Mouse (Mus musculus) ovary, postnatal 10 days (tissue): ENCODE results near the gene Zfp408.

ENCODE experiments used
- DNase-seq: peaks from one replicate; pipeline ENCODE4 v3.0.0; 2022; ENCODE audit warnings: low spot score

Gene Zfp408

GRCm38 (mm10) chr2:91649553-91650359 lies at the start of gene Zfp408, which contains the start of gene Arhgap1:
Gene Zfp408, minus strand, starts transcription at chr2:91649791.
Gene Arhgap1, plus strand, starts transcription at chr2:91649860.
- DNase-seq = peak; percentile 86

DNA sequence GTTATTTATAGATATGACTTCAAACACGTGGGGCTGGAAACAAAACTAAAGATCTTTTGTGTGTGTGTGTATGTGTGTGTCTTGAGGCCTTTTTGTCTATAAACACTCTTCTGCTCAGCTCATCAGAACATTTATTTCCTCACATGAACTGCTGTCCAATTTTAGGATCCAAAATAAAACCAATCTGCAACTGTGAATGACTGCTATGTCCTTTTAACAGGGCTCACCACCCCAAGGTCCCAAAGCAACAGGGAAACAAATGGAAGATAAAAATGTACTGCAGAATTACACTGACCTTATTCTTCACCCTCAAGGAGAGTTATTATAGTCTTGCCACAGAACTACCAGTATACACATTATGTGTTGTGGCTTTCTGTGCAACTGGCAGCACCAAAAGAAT lies 49.6 kb upstream of the Zfp408 start:
- no peak for DNase-seq

- no peak for DNase-seq
Measured at GRCm38 (mm10) chr2:91696225-91696590, 46.6 kb upstream of the Zfp408 start.

DNA sequence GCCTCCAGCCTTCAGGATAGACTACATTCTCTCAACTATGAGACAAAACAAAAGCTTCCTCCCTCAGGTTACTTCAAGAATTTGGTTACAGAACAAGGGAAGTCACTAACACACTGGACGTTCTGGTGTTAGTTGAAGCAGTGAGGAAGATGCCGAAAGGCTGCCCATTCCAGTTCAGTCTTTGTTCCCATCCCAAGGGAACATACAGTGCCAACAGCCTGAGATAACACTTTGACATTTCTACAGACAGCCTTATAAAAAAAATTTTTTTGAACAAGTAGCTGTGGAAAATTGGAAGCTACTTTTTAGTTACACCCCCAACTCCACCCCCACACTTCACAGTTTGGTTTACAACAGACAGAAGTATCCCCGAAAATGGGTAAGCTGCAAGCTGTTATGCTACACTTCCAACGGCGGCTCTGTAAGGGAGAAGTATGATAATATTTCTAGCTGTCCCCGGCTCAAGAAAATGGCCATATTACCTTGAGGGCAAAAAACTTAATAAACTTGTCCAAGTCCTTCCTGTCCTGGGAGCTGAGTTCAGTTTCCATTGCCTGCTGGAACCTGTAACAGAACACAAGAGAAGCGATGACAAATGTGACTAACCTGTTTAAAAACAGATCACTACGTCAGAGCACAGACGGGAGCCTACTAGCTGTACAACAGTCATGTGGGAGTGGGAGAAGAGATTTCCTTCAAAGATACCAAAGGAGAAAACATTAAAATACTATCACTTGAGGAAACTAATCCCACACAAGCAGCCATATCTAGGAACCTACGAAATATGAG lies 46.0 kb upstream of the Zfp408 start:
- DNase-seq = no peak

DNA sequence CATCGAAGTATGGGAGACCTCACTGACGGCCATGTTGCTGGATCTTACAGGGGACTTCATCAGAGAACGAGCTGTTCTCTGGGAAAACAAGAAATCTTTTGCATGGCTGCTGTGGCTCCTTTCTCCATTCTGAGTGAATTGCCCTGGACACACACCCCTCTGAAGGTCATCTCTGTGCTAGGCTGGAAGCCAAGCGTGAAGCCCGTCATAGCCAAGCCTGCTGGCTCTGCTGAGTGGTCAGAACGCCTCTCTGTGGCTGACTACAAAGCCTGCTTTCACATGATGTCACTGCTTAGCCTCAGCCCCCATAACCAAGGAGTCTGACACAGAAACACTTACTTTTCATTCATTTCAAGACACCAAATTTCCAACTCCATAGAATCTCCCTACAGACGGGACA lies 39.9 kb upstream of the Zfp408 start:
- DNase-seq = no peak

DNA sequence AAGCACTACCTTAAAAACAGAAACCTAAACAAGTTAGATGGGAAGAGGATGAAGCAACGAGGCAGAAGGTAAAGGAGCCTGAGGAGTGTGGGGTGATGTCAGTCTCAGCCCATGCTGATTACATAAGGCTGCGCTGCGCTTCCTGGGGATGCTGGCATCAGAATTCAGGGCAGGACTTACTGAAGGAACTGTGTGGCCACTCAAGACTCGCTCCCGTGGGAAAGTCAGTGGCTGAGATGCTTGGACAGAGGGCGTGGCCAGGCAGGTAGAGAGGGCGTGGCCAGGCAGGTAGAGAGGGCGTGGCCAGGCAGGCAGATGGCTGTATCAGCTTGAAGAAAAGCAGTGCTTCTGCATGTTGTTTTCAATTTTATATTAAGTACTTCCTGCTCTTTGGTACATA lies 34.3 kb upstream of the Zfp408 start:
- DNase-seq = no peak

DNA sequence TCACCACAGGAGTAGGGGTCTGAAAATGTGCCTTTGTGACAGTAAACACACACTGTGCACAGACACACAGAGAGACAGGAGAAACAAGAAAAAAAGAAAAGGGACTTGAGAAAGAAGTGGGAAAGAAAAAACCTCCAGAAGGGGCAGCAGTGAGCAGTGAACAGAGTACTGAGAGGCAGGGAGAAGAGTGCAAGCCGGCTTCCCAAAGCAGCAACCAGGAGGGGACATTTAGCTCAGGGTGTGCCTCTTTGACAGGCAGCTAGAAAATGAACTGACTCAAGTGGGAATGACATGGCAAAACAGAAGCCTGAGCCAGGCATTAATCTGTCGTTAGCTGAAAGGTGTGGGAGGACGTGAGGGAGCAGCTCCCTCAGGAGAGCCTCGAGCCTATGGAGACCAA lies 33.3 kb upstream of the Zfp408 start:
- no peak for DNase-seq

DNA sequence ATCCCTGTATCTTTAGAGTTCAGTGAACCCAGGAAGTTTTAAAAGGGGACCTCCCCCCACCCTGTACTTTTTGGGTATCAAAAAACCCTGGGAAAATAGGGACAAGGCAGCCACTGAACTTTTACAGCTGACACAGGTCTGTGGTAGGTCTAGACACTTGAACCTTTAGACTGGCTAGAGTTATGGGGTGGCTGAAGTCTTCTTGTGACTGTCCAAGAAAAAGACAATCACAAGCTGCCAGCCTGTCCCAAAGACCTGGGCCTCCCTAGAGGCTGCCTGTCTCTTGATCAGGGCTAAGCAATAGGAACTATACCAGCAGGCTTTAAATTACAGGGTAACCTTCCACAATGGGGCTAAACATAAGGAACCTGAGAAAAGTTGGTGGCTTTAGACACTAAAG lies 27.4 kb upstream of the Zfp408 start:
- no peak for DNase-seq

DNA sequence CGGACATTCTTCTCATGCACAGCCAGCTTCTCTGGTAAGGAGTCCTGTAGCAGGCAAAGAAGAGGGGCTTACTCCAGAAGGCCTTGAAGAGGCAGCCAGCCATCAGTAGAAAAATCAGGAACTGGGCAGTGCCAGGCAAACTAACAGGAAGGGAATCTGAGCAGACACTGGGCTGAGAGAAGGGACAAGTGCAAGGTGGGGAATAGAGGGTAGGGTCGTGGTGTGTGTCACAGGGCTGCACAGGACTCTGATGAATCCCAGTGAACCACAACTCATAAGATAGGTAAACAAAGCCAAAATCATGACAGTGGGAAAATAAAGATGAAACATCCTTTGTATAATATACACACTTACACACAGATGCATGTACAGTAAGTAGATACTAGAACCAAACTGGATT lies 26.8 kb upstream of the Zfp408 start:
- no peak for DNase-seq

- DNase-seq = no peak
Measured at GRCm38 (mm10) chr2:91674895-91675294, 25.3 kb upstream of the Zfp408 start.

GRCm38 (mm10) chr2:91673587-91673986 lies 24.0 kb upstream of the Zfp408 start:
- DNase-seq = no peak

GRCm38 (mm10) chr2:91670038-91670437 lies 20.4 kb upstream of the Zfp408 start:
- no peak for DNase-seq

DNA sequence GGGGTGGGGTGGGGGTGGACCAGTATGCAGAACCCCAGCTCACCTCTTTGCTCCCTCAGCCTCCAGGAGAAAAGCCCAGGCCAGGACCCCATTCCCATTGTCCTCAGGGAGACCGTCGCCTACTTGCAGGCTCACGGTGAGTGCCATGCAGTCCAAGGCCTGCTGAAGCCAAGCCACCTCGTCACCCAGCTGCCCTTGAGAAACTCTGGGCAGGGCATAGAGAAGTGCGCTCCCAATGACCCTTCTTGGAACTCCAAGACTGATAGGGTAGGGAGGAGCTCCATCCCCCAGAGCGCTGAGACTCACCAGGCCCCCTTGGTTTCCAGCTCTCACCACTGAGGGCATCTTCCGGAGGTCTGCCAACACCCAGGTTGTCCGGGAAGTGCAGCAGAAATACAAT lies 19.7 kb upstream of the Zfp408 start:
- no peak for DNase-seq

DNA sequence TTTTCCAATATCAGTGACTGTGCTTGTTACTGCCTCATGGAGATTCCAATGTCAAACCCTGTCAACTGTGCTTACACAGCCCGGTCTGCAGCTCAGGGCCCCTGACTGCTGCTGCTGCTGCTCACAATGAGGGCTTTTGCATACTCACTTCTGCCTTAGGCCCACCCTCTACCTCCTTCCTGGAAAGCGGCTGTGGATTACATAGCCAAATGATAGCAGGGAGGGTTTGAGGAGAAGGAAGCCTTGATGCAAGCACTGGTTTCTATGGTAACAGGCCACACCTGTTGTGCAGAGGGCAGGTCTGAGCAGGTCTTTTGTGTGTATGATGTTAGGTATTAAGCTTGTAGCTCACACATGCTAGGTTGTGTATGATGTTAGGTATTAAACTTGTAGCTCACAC lies 18.2 kb upstream of the Zfp408 start:
- DNase-seq = no peak

GRCm38 (mm10) chr2:91666386-91666910 lies 16.9 kb upstream of the Zfp408 start:
- DNase-seq = no peak

GRCm38 (mm10) chr2:91664780-91665179 lies 15.2 kb upstream of the Zfp408 start:
- DNase-seq = no peak

DNA sequence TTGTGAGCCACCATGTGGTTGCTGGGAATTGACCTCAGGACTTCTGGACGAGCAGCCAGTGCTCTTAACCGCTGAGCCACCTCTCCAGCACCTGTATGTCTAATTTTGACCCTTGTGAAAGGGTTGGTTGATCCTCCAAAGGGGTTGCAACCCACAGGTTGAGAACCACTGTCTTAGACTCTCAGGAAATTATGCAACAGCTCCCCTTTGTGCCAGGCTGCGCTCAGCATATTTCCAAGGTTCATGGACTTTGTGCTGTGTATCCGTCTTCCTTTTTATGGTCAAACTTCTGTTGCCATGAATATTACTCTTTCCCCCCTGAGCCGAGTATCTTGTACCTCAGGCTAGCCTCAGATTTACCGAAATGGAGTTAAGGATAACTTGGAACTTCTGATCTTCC lies 11.4 kb upstream of the Zfp408 start:
- no peak for DNase-seq

DNA sequence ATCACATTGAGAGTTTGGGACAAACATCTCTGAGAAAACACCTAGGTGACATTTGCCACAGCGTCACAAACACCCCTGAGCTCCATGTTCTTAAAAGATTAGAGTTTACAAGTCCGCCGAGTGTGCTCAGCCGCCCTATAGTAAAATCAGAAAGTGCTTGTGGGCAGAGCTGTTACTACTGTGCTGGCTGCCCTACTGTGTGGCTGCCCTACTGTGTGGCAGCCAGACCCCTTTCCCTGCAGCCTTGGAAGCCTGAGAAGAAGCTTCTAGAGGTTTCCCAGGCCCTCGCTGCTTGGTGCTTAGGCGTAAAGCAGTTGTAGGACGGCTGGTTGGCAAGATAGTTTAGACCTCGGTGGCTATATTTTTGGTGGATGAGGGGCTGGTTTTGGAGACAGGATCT lies 10.1 kb upstream of the Zfp408 start:
- no peak for DNase-seq

DNA sequence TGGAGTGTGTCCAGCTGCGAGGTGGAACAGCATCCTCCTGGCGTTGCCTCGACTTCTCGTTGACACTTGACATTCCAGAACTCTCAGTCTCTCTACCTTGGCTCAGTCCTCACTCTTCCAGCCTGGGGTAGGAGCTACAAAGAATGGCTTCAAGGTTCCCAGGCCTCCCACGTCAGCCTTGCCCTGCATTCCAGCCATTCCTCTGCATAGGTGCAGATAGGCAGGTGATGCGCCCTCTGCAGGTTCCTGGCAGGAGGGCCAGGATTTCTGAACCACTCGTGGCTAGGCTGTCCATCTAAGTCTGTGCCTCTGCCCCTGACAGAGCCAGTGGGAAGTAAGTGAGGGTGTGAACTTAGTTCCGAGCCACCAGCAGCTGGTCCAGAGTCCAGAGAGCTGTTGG lies 7.2 kb upstream of the Zfp408 start:
- DNase-seq = no peak

DNA sequence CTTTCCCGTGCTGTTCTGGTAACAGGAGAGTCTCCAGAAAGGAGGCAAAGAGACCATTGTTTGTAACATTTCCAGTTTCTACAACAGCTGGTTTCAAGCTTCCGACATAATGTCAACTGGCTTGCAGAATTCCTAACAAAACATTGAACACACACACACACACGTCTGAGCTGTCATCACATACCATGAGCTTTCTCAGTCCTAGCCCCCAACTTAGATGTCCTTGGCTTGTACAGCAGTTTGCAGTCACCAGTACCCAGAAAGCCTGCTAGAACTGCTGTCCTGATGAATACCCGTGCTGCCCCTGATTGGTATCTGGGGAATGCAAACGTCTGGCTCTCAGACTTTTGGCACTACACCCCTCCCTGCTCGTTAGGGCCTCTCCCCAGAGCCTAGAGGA lies 6.2 kb upstream of the Zfp408 start:
- no peak for DNase-seq

DNA sequence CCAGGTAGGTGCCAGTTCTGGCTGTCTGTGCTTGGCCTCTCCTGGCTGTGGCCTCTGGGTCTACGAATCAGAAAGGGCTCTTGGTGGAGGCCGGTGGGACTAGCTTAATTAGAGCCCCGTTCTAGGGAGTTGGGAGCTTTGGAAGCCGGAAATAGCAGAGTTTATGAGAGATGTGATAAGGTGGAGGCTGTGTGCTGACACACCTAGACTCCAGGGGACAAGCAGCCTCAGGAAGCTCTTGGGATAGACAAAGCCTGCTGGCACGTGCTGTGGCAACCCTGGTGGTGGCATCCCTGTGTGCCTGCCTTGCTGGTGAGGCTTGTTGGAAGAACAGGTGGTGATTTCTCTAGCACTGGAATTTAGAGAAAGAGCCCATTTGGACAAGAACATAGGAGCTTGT lies 5.8 kb upstream of the Zfp408 start:
- no peak for DNase-seq

- no peak for DNase-seq
Measured at GRCm38 (mm10) chr2:91652863-91653262, 3.3 kb upstream of the Zfp408 start.
